In genomic region chr17:28391568-28392432, GRCm38 (mm10) we compare ENCODE assay signal across 10 mouse cellular contexts. TPM values are rescaled to one million over a fixed set of nuclear protein-coding genes. Genes with fewer than 3 reads are reported as not detected.
DNase-seq lines count a peak whose midpoint lies in the region; ATAC-seq and TF ChIP-seq lines count a peak whose summit lies in the region.
"Had no signal": no experiment of that assay in that cellular context is flagged by ENCODE, and none has a peak within 500 bp of the region (broad histone marks: within the 10 kb centered on the region; RNA-seq: fewer than 3 reads in every experiment).

No protein-coding gene starts in this region.

- H3K36me3 ChIP-seq in forebrain, embryonic 12.5 days (replicated peaks), result 0 out of 2 replicates have a peak, but pooled peaks cover under 1% of the 10 kb centered on the region
- no peaks in the 10 kb centered on the region for H3K36me3 ChIP-seq in forebrain, embryonic 15.5 days
- H3K36me3 ChIP-seq in lung, postnatal 0 days (ENCODE audit: insufficient read depth, low read length), result no peaks in the 10 kb centered on the region
- no peaks in the 10 kb centered on the region for H3K36me3 ChIP-seq in intestine, embryonic 16.5 days (ENCODE audit: control insufficient read depth, insufficient read depth, low read length)
- no peaks in the 10 kb centered on the region for H3K36me3 ChIP-seq in midbrain, embryonic 13.5 days

- H3K9ac ChIP-seq in forebrain, embryonic 12.5 days, result no peak overlapping the region
- no peak overlapping the region for H3K9ac ChIP-seq in forebrain, embryonic 15.5 days (replicated peaks)
- H3K9ac ChIP-seq in lung, postnatal 0 days (replicated peaks; ENCODE audit: low read depth), result no peak overlapping the region
- H3K9ac ChIP-seq in intestine, embryonic 16.5 days (ENCODE audit: low read depth, low read length), result 0 out of 2 replicates have a peak overlapping the region, but pooled peaks have one; percentile 16
- no peak overlapping the region for H3K9ac ChIP-seq in midbrain, embryonic 13.5 days (replicated peaks)

- 10% methylated on average over 21 of the region's 25 CpGs for WGBS in forebrain, embryonic 12.5 days
- WGBS in forebrain, embryonic 15.5 days, result 11% methylated on average over 21 of the region's 25 CpGs
- WGBS in lung, postnatal 0 days, result 11% methylated on average over 22 of the region's 25 CpGs
- WGBS in intestine, embryonic 16.5 days, result 12% methylated on average over 21 of the region's 25 CpGs
- 10% methylated on average over 23 of the region's 25 CpGs for WGBS in midbrain, embryonic 13.5 days

- peaks cover 25% of the 10 kb centered on the region for H3K27me3 ChIP-seq in forebrain, embryonic 12.5 days
- no peaks in the 10 kb centered on the region; the same call in 1 of the 2 replicates for H3K27me3 ChIP-seq in forebrain, embryonic 15.5 days
- no peaks in the 10 kb centered on the region for H3K27me3 ChIP-seq in lung, postnatal 0 days (replicated peaks; ENCODE audit: insufficient read depth, low read length)
- H3K27me3 ChIP-seq in intestine, embryonic 16.5 days (replicated peaks; ENCODE audit: control insufficient read depth, insufficient read depth, low read length), result no peaks in the 10 kb centered on the region
- H3K27me3 ChIP-seq in midbrain, embryonic 13.5 days, result peaks cover 13% of the 10 kb centered on the region

- TF ChIP-seq CTCF in lung, postnatal 0 days (IDR thresholded peaks at IDR 0.05), result no peak

- H3K4me3 ChIP-seq in forebrain, embryonic 12.5 days (replicated peaks), result no peak overlapping the region
- no peak overlapping the region for H3K4me3 ChIP-seq in forebrain, embryonic 15.5 days
- no peak overlapping the region for H3K4me3 ChIP-seq in lung, postnatal 0 days (ENCODE audit: low read depth, low read length)
- H3K4me3 ChIP-seq in intestine, embryonic 16.5 days (ENCODE audit: low read length), result no peak overlapping the region
- H3K4me3 ChIP-seq in midbrain, embryonic 13.5 days (replicated peaks), result no peak overlapping the region

- TF ChIP-seq EP300 in lung, postnatal 0 days (IDR thresholded peaks at IDR 0.05), result no peak

- peaks cover 8% of the 10 kb centered on the region; the same call in 1 of the 2 replicates for H3K4me1 ChIP-seq in forebrain, embryonic 12.5 days
- H3K4me1 ChIP-seq in forebrain, embryonic 15.5 days, result no peaks in the 10 kb centered on the region
- H3K4me1 ChIP-seq in lung, postnatal 0 days (ENCODE audit: insufficient read depth, low read depth, low read length), result no peaks in the 10 kb centered on the region
- peaks cover 5% of the 10 kb centered on the region; the same call in 1 of the 2 replicates for H3K4me1 ChIP-seq in intestine, embryonic 16.5 days (ENCODE audit: control insufficient read depth, insufficient read depth, low read length)
- H3K4me1 ChIP-seq in midbrain, embryonic 13.5 days (replicated peaks), result 0 out of 2 replicates have a peak, but pooled peaks cover 3% of the 10 kb centered on the region

- no peak for DNase-seq in lung, postnatal 0 days (ENCODE audit: low spot score)
- no peak for DNase-seq in lung, postnatal 10 days
- no peak for DNase-seq in cerebellum, adult 11-12 months
- DNase-seq in layer of hippocampus, adult 18-20 months (ENCODE audit: low spot score in 2 of 2), result no peak
- DNase-seq: adrenal gland, adult 8-10 months; B cell, adult 2 months had no signal

- no peak overlapping the region for H3K27ac ChIP-seq in forebrain, embryonic 12.5 days
- no peak overlapping the region for H3K27ac ChIP-seq in forebrain, embryonic 15.5 days (replicated peaks)
- H3K27ac ChIP-seq in lung, postnatal 0 days (ENCODE audit: low read length), result no peak overlapping the region
- no peak overlapping the region for H3K27ac ChIP-seq in intestine, embryonic 16.5 days (ENCODE audit: low read length)
- H3K27ac ChIP-seq in midbrain, embryonic 13.5 days, result no peak overlapping the region

- ATAC-seq in forebrain, embryonic 12.5 days (ENCODE audit: low FRiP score), result no peak
- no peak for ATAC-seq in forebrain, embryonic 15.5 days (replicated peaks)
- ATAC-seq in lung, postnatal 0 days, result peak; percentile 21; the same call in 1 of the 2 replicates
- ATAC-seq in intestine, embryonic 16.5 days, result no peak
- no peak for ATAC-seq in midbrain, embryonic 13.5 days

- peak overlapping the region; percentile 25 for H3K4me2 ChIP-seq in forebrain, embryonic 12.5 days
- H3K4me2 ChIP-seq in forebrain, embryonic 15.5 days (replicated peaks), result no peak overlapping the region
- H3K4me2 ChIP-seq in lung, postnatal 0 days (replicated peaks; ENCODE audit: low read depth, low read length), result peak overlapping the region; percentile 21; the same call in 1 of the 2 replicates
- 0 out of 2 replicates have a peak overlapping the region, but pooled peaks have one; percentile 5 for H3K4me2 ChIP-seq in intestine, embryonic 16.5 days (ENCODE audit: low read depth, low read length)
- H3K4me2 ChIP-seq in midbrain, embryonic 13.5 days (replicated peaks), result peak overlapping the region; percentile 2; the same call in 1 of the 2 replicates

- no peaks in the 10 kb centered on the region for H3K9me3 ChIP-seq in forebrain, embryonic 12.5 days
- no peaks in the 10 kb centered on the region for H3K9me3 ChIP-seq in forebrain, embryonic 15.5 days
- H3K9me3 ChIP-seq in lung, postnatal 0 days (ENCODE audit: low read length), result no peaks in the 10 kb centered on the region
- H3K9me3 ChIP-seq in intestine, embryonic 16.5 days (ENCODE audit: control insufficient read depth, low read length), result no peaks in the 10 kb centered on the region
- no peaks in the 10 kb centered on the region for H3K9me3 ChIP-seq in midbrain, embryonic 13.5 days

RNA-seq across cellular contexts. Expression of gene Tulp1, which starts 26.8 kb away (rescaled TPM):
- polyA plus RNA-seq in forebrain, embryonic 12.5 days (2016; fragmentation: Nextera tagmentation; extraction: Ambion mirVana), result 3.5 and 4.0 TPM in 2 replicates
- polyA plus RNA-seq in forebrain, embryonic 15.5 days (2015; fragmentation: Nextera tagmentation; extraction: Ambion mirVana), result 1.2 and 1.8 TPM in 2 replicates
- 18.1 and 22.7 TPM in 2 replicates for polyA plus RNA-seq in lung, postnatal 0 days (2015; fragmentation: Nextera tagmentation; extraction: Ambion mirVana)
- polyA plus RNA-seq in intestine, embryonic 16.5 days (2015; fragmentation: Nextera tagmentation; extraction: Ambion mirVana), result 3.0 and 3.6 TPM in 2 replicates
- polyA plus RNA-seq in midbrain, embryonic 13.5 days (2015; fragmentation: Nextera tagmentation; extraction: Ambion mirVana), result 1.7 and 2.6 TPM in 2 replicates
- total RNA-seq in layer of hippocampus, adult 18-20 months (2021), result not detected

RNA-seq across cellular contexts. Expression of gene Tead3, which starts 41.2 kb away (rescaled TPM):
- 4.2 and 5.1 TPM in 2 replicates for polyA plus RNA-seq in forebrain, embryonic 12.5 days (2016; fragmentation: Nextera tagmentation; extraction: Ambion mirVana)
- polyA plus RNA-seq in forebrain, embryonic 15.5 days (2015; fragmentation: Nextera tagmentation; extraction: Ambion mirVana), result 1.9 TPM in 2 replicates
- 9.7 and 11.4 TPM in 2 replicates for polyA plus RNA-seq in lung, postnatal 0 days (2015; fragmentation: Nextera tagmentation; extraction: Ambion mirVana)
- polyA plus RNA-seq in intestine, embryonic 16.5 days (2015; fragmentation: Nextera tagmentation; extraction: Ambion mirVana), result 8.5 and 9.3 TPM in 2 replicates
- polyA plus RNA-seq in midbrain, embryonic 13.5 days (2015; fragmentation: Nextera tagmentation; extraction: Ambion mirVana), result 1.9 and 2.9 TPM in 2 replicates
- 1 to 10 TPM; 2.0 to 2.4 TPM for total RNA-seq in layer of hippocampus, adult 18-20 months (2021)
